Mouse (Mus musculus) embryo, embryonic 10.5 days (tissue): ENCODE results near the gene Arhgdia.
"Not testable (repeated sequence)": the region's sequence is repeated elsewhere in the genome, so short reads cannot be mapped to it uniquely, and the experiment has no call there.

ENCODE experiments used
- DNase-seq: peaks from one replicate; pipeline ENCODE4 v3.0.0-alpha.2; 2015; ENCODE audit warnings: low spot score

Arhgdia gene

DNA sequence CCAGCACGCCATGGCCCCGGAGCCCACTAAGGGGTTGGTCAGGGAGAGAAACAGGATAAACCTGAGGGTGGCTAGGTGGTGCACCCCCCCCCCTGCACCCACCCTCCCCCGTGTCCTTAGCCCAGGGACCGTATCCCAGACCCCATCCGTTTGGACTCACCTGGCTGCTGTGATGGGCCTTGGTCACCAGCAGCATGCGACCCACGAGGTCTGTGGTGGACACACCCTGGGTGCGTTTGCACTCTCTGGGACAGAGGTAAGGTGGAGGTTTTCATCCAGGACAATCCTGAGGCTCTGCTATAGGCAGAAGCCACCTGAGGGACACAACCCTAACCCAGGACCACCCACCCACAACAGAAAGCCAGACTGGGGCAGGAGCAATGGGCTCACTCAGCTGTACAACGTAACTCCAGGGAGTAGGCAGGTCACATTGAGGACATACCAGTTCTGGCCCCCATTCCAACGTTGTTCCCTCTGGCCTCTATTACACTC, 32.1 kb upstream of the Arhgdia start:
- no peak for DNase-seq

DNA sequence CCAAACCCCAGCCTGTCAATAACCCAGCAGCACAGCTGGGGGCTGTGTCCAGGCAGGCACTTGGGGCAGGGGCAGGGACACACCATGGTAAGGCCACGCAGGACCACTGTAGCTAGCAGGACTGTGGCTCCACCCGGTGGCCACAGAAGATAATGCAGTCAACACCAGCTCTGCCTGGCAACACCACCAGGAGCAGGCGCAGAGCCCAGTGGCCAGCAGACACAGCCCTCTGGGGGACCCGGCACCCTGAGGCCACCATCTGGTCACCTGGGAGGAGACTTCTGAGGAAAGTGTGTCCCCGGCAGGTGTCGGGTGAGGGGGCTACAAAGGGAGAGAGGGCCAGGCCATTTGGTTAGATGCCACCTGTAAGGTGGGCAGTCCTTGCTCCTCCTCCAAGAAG, 31.3 kb upstream of the Arhgdia start:
- peak; percentile 74 for DNase-seq

DNA sequence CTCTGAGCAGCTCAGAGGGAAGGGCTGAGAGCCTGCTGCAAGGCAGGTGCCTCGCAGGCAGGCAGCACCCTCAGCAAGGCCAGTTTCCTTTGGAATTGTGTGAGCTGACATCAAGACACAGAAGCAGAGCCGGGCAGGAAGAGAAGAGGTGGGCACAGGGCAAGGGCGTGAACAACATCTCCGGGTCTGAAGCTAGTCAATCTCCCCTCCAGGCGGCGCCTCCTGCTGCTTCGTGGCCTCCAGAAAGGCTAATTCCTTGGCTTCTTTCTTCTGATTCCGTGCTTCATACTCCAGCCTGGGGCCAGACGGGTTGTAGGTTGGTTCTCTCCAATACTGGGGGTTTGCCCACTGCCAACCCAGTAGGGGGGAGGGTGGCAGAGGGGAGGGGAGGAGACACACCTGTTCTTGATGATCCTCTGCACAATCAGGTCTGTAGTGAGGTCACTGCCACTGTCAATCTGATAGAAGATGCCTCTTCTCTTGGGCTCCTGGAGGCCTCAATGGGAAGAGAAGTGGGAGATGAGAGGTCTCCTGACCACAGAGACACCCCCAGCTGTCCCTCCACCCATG, 29.1 kb upstream of the Arhgdia start:
- DNase-seq, result no peak

DNA sequence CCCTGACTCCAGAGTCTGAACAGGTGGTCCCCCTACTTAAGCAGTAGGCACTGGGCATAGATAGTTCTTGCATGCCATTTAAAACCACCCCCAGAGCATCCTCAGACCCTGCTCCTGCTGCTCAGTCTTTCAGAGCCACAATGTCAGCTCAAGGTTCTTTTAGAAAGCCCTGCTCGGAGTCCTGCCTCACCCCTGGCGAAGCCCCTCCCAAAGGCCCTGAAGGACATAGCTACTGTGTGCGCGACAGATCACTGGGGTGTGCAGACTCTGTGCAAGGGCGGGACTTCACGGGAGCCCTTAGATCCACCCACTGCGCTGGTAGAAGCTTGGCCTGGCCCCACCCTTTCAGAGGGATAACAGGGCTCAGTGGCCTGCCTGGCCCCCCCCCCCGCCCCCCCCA, 27.8 kb upstream of the Arhgdia start:
- DNase-seq, result peak; percentile 19

DNA sequence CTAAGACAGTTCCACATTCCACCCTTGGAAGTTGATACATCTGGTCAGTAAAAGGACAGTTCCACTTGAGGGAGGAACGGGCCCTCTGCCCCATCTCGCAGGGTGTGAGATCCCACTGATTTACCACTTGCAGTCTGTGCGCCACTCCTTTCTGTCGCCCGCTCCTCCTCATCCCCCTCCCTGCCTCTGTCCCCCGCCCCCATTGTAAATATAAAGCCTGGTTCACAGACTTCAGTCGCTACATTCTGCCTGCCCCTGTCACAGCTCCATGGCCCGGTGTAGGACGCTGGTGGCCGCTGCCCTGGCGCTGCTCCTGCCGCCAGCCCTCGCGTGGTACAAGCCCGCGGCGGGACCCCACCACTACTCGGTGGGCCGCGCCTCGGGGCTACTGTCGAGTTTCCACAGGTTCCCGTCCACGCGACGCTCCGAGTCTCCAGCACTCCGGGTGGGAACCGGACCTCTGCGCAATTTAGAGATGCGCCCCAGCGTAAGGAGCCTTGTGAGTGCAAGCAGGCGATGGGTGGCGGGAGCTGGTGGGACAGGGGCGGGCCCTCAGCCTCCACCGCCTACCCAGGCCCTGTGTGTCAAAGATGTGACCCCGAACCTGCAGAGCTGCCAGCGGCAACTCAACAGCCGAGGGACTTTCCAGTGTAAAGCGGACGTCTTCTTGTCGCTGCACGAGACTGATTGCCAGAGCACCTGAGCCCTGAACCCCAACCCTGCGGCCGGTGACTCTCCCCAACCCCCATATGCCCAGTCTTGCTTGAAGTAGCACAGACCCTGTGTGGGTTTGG, 27.0 kb upstream of the Arhgdia start, which contains the start of gene Npb:
Npb (plus strand) TSS at position 237 of the 794 bp plus-strand sequence.
- peak; percentile 39 for DNase-seq

DNA sequence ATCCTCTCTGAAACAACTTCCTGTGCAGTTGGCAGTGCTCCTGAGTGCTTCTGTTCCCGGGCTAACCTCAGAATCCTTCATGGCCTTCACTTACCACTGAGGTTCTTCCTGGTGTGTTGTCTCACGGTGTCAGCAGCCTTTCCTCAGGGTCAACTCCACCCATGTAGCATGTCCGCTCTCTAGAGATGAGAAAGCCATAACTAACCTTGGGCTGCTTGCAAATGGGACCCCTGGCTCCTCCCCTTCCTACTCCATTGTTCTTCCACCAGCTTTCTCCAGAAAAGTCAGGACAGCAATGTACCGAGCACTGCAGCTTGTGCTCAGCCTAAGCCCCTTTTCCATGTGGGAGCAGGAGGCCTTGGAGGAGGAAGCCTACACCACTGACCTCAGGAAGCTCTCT, 25.3 kb upstream of the Arhgdia start:
- DNase-seq, result no peak

DNA sequence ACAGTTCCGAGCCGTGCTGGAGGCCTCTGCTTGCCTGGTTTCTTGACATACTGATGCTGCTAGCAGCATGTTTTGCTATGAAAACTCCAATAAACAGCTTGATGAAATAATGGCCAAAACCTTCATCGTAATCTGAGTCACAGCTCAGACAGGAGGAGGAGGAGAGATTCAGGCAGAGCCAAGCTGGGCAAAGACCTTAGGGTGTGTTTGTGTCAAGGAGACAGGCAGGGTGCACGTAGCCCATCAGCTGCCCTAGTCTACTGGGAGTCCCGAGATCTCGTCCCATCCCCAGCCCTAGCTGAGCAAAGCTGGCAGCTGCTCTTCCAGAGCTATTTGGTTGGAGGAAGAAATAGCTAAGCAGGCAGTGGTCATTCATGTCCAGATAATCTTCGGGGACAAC, 24.2 kb upstream of the Arhgdia start:
- no peak for DNase-seq

DNA sequence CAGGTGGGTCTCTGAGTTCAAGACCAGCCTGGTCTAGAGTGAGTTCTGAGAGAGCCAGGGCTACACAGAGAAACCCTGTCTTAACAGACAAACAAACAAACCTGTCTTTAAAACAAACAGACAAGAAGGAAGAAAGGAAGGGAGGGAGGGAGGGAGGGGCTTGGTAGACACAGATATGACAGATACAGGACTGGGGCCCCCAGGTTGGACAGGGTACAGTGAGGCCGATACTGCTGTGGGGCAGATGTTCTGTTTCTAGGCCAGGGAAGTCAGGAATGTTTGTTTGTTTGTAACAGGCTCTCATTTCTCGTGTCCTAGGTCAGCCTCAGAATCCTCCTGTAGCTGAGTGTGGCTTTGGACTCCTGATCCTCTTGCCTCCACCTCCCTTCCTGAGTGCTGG, 22.1 kb upstream of the Arhgdia start:
- DNase-seq, result no peak

DNA sequence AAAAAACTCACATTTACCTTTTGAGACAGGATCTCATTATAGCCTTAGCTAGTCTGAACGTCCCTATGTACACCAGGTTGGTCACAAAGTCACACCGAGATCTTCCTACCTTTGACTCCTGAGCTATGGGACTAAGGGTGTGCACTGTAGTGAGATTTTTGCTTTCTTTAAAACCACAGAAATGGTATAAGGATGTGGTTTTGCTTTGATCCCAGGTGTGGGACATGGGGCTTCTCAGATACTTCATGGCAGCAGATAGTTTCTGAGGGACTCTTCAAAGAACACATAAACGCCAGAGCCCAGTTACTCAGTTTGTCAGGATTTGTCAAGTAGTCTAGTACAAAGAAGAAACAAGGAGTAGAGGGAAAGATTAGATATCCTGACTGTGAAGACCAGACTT, 19.3 kb upstream of the Arhgdia start:
- no peak for DNase-seq

DNA sequence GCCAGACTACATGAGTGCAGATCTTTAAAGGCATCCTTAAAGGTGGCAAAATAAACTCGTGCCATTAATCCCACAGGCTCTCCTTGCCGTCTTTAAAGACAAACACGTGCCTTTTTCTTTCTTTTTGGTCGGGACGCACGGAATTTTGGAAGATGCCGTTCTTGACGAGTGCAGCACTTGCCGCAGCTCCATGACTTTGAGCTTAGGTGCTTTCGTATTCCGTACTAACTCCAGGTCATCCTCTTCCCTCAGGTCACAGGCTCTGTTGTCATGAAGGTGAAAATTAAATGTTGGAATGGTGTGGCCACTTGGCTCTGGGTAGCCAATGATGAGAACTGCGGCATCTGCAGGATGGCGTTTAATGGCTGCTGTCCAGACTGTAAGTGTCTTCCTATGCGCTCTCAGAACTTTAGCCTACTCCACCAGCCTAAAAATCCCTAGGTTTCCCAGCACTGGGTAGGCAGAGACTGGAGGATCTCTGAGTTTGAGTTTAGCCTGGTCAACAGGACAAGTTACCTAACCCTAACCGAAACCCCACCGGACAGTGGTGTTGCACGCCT, 17.6 kb upstream of the Arhgdia start:
- DNase-seq, result peak; percentile 22

DNA sequence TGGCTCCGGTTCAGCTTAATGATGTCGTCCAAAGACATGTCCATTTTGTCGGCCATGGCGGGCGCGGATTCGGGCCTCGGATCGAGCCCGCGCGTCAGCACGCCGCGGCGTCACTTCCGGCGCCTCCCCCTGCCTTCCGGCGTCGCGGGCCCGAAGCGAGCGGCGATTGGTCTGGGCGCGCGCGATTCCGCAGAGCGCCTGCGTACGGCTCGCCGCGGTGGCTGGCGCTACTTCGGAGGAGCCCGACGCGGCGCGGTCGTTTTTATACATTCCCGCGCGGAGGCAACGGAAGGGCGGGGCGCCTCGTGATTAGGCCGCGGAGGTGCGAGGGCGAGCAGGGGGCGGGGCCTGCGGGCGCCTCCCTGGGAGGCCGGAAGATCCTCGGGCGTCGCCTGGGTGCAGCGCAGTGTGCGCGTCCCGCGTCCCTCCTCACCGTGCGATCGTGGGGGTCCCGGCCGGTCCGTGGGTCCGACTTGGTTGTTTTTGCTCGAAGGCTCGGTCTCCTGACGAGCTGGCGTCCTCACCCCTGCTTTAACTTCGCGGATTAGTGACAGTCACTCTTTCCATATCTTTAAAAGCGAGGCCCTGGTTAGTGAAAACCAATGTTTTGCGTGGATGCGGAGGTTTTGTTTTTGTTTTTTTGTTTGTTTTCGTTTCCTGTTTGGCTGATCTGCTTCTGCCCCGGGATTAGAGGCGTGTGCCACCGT, 17.0 kb upstream of the Arhgdia start, which contains the start of the genes Alyref and Anapc11:
Alyref (minus strand) TSS at position 83 of the 707 bp plus-strand sequence.
Anapc11 (plus strand) TSS at position 139 of the 707 bp plus-strand sequence.
- peak; percentile 97 for DNase-seq

DNA sequence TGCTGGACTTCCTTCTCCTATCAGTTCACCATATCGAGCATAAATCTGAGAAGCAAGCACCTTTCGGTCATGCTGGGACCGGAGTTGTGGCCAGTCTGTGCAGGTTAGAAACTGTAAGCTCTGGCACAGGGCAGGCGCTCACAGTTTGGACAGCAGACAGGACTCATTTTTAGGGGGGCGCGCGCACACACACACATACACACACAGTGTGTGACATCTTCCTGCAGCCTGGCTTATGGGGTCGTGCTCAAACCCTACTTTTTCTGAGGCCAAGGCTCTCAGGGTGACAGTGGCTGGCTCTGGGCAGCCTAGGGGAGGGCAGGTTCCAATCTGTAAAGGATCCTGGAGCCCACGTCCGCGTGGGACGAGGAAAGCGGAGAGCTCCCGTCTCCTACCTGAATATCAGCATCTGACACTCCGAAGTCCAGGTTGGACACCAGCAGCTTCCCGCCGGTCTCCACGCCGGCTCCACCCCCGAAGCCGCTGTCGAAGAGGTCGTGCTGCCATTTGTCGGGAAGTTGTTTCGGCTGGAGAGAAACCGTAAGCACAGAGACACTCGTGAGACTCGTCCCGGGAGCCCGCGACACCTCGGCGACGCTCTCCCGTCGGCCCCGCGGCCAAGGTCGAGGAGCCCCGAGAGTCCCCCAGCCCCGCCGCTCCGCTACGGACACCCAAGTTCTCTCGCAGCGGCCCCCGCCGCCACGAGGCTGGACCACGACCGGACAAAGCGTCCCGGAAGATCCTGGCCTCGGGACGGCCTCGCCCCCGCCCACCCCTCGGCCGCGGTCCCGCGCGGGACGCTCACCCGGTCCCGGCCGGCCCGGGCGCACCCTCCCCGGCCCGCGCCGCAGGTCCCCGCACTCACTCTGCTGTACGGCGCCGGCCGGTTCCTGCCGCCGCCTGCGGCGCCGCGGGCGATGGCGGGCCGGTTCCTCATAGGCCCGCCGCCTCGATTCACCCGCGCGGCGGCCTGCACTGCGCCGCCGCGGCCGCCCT, 16.1 kb upstream of the Arhgdia start:
- peak; percentile 34 for DNase-seq

DNA sequence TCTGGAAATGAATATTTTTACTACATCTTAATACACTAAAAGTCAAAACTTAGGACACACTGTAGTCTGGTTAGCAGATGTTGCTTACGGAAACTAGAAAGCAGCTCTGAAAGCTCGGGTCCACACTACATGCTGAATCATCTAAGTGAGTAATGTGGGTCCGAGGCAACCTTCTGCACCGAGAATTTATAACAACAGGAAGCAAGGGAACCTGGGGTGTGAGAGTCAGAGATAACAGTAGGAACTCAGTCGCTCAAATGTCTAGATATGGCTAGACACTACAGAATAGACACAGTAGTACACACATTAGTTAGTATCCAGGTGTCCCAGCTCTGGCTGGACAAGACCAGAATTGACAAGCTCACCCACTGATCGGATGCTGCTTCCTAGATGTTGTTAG, 7.1 kb upstream of the Arhgdia start:
- DNase-seq, result no peak

DNA sequence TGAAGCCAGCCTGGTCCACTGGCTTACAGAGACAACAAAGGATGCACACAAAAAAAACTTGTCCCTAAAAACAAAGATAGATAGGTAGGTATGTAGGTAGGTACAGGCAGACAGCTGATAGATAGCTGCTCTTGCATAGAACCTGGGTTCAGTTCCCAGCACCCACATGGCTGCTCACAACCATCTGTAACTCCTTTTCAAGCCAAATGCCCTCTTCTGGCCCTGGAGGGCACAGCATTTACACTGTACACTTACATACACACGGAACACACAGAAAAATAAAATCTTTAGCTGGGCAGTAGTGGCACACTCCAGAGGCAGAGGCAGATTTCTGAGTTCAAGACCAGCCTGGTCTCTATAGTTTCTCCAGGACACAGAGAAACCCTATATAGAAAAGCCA, 2.5 kb upstream of the Arhgdia start:
- no peak for DNase-seq

DNA sequence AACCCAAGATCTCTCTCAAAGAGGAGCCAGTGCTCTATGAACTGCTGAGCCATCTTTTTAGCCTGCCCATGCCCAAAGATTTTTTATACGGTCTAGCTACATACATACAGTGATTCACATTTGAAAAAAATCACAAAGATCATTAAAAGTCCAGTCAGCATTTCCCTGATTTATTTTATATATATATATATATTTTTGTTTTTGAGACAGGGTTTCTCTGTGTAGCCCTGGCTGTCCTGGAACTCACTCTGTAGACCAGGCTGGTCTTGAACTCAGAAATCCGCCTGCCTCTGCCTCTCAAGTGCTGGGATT, 1.5 kb upstream of the Arhgdia start:
- DNase-seq, result not testable (repeated sequence)

DNA sequence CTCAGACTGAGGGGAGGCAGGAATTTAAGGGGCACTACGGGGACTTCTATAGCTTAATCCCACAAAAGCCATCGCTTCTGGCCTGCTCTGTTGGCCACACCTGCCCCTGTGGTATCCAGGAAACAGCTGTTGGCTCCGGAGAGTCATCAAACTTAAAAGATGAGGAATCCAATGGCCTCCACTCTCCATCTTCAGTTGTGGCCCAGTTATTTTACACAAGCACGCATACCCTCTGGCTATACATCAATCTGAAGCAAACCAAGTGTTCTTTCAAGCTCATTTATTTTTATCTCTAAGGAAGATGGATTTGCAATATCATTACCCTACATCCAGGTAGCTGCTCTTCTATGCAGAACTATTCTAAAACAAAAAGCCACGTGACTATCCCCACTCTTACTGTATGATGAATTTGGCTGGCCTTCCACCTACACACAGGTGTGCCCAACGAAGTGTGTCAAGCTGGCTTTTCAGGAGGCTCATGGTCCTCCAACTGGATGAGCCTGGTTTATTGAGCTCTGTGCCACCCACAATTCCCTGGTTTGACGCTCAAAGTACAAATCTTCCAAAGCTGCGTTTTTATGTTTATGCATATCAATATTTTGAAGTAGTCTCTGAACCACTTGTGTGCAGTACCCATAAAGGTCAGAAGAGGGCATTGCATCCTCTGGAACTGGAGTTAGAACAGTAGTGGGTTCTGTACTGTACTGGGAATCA, 1.0 kb upstream of the Arhgdia start:
- peak; percentile 63 for DNase-seq

DNA sequence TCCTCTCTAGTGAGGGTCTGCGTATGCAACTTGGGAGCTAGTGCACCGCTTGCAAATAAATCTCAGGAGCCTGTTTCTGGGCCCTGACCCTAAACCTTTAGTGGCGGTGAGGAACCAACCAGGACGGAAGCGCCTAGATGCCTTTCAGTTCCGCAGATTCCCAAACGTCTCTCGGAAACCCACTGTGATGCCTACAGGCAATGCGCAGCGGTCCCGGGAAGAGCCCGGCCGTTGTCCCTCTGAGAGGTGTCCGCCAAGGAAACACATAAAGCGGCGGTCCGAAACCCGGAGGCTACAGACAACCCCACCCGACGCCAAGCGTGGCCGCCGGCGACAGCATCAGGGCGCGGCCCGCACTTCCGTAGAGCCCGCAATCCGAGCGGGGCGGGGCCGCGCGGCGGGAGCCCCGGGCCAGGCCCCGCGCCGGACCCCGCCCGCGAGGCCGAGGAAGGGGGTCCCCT, 523 bp downstream of the Arhgdia start:
- DNase-seq, result peak; percentile 47

DNA sequence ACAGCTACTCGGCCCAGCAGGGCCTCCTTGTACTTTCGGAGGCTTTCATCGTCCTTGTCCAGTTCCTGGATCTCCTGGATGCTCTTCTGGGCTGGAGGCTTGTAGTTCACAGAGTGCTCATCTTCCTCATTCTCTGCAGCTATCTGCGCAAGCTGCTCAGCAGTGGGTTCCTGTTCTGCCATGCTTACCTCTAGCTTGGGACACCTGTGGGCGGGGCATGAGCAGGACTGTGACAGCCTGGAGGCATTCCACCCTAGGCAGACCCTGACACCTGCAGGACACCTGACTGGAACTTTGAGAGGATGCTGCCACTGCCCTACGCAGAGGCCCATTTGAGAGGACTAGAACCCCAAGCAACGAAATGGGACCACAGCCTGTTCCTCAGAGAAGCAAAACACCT, 1.2 kb downstream of the Arhgdia start:
- no peak for DNase-seq

DNA sequence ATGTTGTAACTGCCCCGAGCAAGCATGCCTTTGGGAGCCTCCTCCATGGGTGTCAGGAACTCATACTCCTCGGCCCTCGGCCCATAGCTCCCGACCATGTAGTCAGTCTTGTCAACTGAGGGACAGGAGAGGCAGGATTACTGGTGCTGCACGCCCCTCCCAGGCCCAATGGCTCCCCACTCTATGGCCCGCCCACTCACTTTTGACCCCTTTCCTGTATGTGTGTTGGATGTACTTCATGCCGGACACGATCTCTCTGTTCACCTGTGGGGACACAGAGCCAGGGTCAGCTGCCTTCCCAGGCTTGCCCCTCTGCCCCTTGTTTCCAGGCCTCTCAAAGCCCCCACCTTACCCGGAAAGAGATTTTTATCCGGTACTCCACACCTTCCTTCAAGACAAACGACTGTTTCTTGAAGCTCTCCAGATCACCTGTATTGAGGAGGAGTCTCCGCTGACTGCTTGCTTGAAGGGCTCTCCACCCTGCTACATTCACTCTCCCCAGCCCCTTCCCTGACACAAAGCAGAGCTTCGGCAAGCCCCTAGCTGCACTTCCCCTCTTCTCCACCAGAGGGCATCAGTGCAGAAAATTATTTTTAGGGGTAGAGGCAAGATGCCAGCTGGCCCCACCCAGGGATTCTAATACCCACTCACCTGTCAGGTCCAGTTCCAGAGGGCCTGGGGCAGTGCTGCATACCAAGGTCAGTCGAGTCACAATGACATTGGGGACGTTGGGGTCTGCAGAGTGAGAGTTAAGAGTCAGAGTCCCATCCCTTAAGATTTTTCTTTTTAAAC, 1.9 kb downstream of the Arhgdia start:
- peak; percentile 92 for DNase-seq
